Mouse (Mus musculus): ENCODE results near the gene Gnb5. TPM values are rescaled to one million over a fixed set of nuclear protein-coding genes. Genes with fewer than 3 reads are reported as not detected.
"Not testable (repeated sequence)": the region's sequence is repeated elsewhere in the genome, so short reads cannot be mapped to it uniquely, and the experiment has no call there.

The Gnb5 gene
- total RNA-seq, 2 experiments from 2014 or later, result 115 to 125 TPM

DNA sequence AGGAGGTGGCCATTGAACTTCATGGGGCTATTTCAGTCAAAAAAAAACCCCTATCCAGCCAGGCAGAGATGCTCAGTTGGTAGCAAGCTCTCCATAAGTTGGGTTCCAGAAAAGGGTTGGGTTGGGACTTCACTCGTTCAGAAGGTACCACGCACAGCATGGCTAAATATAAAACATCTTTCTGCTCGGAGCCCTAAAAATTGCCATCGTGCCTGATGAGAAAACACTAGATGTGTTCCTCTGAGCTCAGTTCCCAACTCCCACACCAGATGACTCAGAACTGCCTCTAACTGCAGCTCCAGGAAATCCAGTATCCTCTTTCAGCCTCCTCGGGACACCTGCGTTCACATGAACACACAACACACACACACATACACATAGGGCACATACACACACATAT is 31.9 kb downstream of the Gnb5 start:
- intact Hi-C loops (cut with DNase I), result no loop called here

DNA sequence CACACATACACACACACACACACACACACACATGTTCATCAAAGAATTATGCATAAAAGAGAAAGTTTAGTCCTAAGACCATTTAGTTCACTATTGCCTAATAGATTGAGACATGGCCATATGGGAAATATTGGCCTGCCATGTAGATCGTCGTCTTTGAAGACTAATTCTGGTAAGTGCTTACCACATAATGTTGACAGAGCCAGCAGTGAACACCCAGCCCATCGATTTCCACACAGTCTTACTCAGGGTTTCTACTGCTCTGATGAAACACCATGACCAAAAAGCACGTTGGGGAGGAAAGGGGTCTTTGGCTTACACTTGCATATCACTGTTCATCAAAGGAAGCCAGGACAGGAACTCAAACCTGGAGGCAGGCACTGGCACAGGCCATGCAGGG is 36.3 kb downstream of the Gnb5 start:
- intact Hi-C loops (cut with DNase I), result no loop called here
- DNase-seq (ENCODE audit: extremely low spot score in 1 of 2, low spot score in 2 of 2), result no peak

More for the DNA sequence above, 31.9 kb downstream of the Gnb5 start:
- peak in 1 of 2 experiments; percentile 68 for DNase-seq (ENCODE audit: extremely low spot score in 1 of 2, low spot score in 2 of 2)

DNA sequence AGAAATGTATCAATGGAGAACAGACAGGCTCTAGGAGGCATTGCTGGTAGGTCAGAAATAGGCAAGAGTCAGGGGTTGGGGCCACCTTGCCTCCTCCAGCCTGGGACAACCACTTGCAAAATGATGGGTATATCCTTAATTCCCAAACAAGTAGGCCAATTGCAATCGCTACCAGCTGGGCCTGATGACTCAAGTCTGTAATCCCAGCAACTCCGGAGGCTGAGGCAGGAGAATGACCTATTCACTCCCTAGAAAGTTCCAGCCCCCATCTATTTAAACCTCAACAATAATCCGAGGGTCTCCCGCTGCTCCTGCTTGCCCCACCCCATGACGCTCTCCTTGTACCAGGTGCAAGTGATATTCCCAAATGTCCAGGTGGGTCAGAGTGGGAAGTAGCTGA is 41.4 kb downstream of the Gnb5 start, which contains the start of gene Bcl2l10:
Gene Bcl2l10, plus strand, starts transcription at position 301 of the 400 bp plus-strand sequence.
- no peak for DNase-seq (ENCODE audit: extremely low spot score in 1 of 2, low spot score in 2 of 2)
- intact Hi-C loops (cut with DNase I), result no loop called here

DNA sequence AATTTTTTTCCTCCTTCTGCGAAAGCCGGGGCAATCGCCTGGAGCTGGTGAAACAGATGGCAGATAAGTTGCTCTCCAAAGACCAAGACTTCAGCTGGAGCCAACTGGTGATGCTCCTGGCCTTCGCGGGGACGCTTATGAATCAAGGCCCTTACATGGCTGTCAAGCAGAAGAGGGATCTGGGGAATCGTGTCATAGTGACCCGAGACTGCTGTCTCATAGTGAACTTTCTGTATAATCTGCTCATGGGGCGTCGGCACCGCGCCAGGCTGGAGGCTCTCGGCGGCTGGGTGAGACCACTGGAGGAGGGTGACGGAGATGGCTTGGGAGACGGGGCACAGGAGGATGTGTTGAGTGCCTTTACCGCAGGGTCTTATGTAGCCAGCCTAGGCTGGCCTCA is 42.0 kb downstream of the Gnb5 start:
- DNase-seq (ENCODE audit: extremely low spot score in 1 of 2, low spot score in 2 of 2), result no peak
- intact Hi-C loops (cut with DNase I), result no loop called here

DNA sequence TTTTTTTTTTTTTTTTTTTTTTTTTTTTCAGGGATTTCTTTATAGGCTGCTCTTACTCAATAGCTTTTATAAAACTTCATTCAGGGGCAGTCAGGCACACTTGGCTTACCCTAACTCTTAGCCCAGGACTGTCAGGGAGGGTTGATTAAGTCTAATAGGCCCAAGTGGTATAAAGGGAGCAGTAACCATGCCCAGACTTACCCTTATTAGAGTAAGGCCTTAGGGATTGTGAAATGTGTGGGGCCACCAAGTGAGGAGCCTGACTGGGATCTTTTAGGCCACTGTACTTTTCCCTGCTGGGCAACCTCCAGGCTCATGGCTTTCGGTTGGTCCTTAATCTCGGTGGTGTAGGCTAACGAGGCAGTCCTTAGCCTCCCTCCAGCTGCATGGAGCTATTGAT is 42.6 kb downstream of the Gnb5 start:
- intact Hi-C loops (cut with DNase I), result no loop called here
- DNase-seq (ENCODE audit: extremely low spot score in 1 of 2, low spot score in 2 of 2), result no peak

DNA sequence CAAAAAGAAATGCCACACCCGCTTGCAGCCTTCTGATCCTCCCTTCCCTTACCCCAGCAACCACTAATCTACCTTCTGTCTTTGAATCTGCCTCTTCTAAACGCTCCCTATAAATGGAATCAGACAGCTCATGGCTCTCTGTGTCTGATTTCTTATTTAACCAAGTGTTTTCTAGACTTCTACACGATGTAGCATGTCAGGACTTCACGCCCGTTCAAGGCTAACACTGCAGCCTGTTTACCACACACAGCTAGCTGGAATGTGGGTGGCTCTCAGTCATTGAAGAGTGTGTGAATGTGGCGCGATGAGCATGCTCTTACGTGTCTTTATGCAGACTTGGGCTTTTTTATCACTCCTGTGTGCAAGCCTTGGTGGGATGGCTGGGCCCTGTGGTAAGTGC is 47.0 kb downstream of the Gnb5 start:
- intact Hi-C loops (cut with DNase I), result no loop called here
- DNase-seq (ENCODE audit: extremely low spot score in 1 of 2, low spot score in 2 of 2), result no peak

DNA sequence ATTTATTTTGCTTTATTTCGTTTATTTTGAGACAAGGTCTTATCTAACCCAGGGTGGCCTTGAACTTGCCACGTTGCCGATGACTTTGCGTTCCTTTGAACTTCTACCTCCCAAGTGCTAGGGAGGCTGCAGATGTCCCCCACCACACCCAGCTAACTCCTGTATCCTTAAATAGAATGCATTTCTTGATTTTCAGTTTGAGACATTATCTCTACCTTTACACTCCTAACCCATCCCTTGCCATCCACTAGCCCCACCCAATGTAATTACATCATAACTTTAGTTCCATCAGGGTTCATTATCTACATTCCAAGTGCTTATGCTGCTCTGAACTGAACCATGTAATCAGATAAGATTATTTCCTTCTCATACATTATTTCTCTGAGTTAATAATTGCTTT is 49.7 kb downstream of the Gnb5 start:
- DNase-seq (ENCODE audit: extremely low spot score in 1 of 2, low spot score in 2 of 2), result no peak
- intact Hi-C loops (cut with DNase I), result no loop called here

DNA sequence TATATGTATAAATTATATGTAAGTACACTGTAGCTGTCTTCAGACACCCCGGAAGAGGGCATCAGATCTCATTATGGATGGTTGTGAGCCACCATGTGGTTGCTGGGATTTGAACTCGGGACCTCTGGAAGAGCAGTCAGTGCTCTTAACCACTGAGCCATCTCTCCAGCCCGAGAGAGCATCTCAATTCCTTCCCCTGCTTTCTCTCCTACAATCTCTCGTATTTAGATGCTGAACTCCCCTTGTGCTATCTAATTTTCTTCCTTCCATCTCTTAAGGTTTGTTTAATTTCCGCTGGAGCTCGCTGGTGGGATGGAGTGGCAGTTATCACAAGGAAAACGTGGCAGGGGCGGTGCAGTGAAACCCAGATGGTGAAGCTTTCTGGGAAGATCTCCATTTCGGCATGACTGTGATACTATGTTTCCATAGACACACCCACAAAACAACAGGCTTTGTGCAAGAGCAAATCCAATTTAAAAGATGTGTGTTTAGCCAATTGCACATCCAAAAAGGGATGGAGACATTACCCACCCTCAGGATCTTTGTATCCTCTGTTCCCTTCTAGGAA is 51.1 kb downstream of the Gnb5 start:
- intact Hi-C loops (cut with DNase I), result no loop called here
- peak in 1 of 2 experiments; percentile 27 for DNase-seq (ENCODE audit: extremely low spot score in 1 of 2, low spot score in 2 of 2)

DNA sequence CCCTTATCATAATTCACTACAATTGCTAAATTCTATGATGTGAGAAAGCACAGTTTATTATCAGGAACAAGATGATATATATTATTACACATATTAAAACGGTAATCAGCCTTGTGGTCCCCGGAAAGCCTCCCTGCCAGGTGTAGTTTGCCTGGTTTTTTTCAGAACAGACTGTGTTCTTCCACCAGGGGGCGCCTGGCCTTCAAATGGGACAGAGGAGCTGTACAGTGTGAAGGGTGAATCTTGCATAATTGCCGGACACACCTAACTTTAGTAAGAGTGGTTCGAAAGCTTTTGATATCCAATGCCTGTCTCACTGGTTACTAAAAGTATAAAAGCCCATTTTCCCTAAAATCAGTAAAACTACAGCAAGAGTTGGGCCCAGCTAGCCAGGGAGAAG is 55.6 kb downstream of the Gnb5 start:
- intact Hi-C loops (cut with DNase I), result loop anchor here (5.0 kb wide), 1 partner anchor 76 kb away; no protein-coding TSS in a partner anchor
- DNase-seq (ENCODE audit: extremely low spot score in 1 of 2, low spot score in 2 of 2), result peak in 1 of 2 experiments; percentile 80

DNA sequence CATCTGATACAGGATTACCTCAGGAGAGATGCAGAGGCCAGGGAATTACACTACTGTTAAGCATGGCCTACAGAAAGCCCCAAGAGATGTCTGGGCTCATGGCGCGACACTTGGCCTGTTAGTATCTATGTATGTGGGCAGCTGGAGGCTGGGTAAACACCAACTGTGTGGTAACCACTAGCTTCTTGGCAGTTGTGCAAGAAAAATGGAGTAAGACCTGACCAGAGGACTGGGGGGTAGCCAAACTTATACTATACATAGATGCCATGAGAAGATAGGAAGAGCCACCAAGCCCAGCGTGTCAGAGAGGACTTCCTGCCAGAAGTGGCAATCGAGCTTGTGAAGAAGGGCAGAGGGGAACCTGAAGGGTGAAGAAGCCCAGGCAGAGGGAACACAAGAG is 56.1 kb downstream of the Gnb5 start:
- no peak for DNase-seq (ENCODE audit: extremely low spot score in 1 of 2, low spot score in 2 of 2)
- intact Hi-C loops (cut with DNase I), result loop anchor here (5.0 kb wide), 1 partner anchor 75 kb away; no protein-coding TSS in a partner anchor

DNA sequence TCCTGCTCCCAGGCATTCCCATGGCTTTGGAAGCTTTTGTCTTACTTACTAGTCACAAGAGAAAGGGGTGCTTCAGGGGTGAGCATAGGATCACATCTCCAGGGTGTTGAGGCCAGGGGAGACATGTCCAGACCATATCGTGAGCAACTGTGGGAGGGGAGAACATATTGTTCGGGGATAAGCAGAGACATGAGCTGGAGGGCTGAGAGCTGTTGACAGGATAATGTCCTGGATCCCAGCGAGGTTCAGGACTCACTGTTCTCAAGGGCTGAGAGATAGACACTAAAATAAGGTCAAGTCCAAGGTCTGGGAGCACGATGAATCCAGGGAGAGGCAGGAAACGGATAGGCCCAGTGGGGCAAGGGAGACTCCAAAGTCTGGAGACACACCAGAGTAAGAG is 56.9 kb downstream of the Gnb5 start:
- no peak for DNase-seq (ENCODE audit: extremely low spot score in 1 of 2, low spot score in 2 of 2)
- intact Hi-C loops (cut with DNase I), result loop anchor here (5.0 kb wide), 1 partner anchor 74 kb away; no protein-coding TSS in a partner anchor

DNA sequence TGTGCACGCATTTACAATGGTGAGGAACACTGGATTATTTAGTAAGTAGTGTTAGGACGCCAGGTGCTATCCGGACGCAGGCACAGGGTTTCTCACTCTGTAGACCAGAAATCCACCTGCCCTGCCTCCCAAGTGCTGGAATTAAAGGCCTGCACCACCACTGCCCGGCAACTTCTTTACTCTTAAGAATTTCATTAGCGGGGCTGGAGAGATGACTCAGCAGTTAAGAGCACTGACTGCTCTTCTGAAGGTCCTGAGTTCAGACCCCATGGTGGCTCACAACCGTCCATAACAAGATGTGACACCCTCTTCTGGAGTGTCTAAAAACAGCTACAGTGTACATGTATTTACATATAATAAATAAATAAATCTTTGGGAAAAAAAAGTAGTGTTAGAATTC is 57.6 kb downstream of the Gnb5 start:
- intact Hi-C loops (cut with DNase I), result loop anchor here (5.0 kb wide), 1 partner anchor 74 kb away; no protein-coding TSS in a partner anchor

DNA sequence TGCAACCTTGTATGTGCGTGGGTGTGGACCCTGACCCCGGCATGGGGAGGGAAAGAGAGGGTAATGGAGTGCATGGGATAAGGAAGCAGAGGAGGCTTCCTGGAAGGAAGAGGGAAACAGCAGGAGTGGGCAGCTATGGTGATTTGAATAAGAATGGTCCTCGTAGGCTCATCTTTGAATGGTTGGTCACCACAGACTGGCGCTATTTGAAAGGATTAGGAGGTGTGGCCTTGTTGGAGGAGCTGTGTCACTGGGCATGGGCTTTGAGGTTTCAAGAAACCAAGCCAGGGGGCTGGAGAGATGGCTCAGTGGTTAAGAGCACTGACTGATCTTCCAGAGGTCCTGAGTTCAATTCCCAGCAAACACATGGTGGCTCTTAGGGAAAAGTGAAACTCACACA is 59.1 kb downstream of the Gnb5 start:
- no peak for DNase-seq (ENCODE audit: extremely low spot score in 1 of 2, low spot score in 2 of 2)
- intact Hi-C loops (cut with DNase I), result no loop called here

More for the DNA sequence above, 57.6 kb downstream of the Gnb5 start:
- not testable (repeated sequence) for DNase-seq (ENCODE audit: extremely low spot score in 1 of 2, low spot score in 2 of 2)

DNA sequence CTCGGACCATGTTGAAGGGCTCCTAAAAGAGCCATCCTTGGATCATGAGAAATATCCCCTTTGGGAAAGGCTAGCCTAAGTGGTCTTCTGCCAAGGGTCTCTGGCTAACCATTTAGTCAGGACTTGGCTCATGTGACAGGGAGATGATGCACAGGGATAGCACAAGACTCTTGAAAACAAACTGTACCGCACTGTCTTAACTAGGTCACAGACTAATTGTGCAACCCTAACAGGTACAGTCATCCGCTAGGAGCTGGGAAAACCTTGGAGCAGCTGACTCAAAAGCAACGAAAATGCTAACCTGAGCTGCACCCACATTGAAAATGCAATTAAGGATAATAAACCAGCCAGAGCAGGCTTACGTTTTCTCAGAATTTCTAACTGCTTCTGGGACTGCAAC is 60.1 kb downstream of the Gnb5 start:
- DNase-seq (ENCODE audit: extremely low spot score in 1 of 2, low spot score in 2 of 2), result no peak
- intact Hi-C loops (cut with DNase I), result no loop called here

DNA sequence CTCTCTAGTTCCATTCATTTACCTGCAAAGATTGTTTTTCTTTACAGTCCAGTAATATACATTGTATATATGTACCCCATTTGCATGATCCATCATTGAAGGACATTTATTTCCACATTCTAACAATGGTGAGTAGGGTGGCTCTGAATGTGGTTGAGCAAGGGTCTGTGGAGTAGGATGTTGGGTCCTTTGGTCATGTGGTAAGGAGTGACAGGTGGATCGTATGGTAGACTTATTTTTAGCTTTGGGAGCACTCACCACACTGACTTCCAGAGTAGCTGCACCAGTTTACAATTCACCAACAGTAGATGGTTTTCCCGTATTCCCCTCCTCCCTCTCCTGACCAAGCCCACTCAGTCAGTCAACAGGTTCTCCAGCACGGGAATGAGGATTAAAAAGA is 62.7 kb downstream of the Gnb5 start:
- intact Hi-C loops (cut with DNase I), result no loop called here
- DNase-seq (ENCODE audit: extremely low spot score in 1 of 2, low spot score in 2 of 2), result no peak

DNA sequence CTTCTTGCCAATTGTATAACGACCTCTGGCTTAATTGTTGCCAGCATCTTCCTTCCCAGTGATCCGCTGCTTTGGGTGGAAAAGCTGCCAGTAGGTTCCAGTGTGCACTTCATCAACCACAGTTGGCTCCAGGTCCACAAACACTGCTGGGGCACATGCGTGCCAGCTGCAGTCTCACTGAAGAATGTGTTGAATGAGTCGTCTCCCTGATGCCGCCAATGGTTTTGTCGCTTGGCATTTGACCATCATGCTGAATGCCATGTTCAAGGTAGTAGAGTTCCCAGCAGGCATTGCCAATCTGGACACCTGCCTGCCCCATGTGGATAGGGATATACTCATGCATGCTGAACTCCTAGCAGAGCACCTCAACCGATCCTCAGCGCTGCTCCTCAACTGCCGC is 69.5 kb downstream of the Gnb5 start:
- intact Hi-C loops (cut with DNase I), result no loop called here
- DNase-seq (ENCODE audit: extremely low spot score in 1 of 2, low spot score in 2 of 2), result no peak

DNA sequence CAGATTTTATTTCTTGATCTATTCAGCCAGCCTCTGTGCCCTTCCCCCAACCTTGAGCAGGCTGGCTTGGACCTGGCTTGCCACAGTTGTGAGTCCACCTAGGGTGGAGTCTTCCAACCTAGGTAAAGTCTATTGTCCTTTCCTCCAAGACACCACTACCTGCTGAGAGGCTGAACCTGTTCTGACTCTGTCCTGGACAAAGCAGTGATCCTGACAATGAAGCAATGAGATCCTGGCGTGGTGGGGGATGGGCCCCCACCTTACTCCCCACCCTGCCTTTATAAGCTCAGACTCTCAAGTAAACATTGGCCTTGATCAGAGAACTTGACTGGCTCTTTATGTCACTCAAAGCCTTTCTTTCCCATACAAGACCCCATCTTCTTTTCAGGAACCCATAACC is 70.3 kb downstream of the Gnb5 start:
- DNase-seq (ENCODE audit: extremely low spot score in 1 of 2, low spot score in 2 of 2), result no peak
- intact Hi-C loops (cut with DNase I), result no loop called here

DNA sequence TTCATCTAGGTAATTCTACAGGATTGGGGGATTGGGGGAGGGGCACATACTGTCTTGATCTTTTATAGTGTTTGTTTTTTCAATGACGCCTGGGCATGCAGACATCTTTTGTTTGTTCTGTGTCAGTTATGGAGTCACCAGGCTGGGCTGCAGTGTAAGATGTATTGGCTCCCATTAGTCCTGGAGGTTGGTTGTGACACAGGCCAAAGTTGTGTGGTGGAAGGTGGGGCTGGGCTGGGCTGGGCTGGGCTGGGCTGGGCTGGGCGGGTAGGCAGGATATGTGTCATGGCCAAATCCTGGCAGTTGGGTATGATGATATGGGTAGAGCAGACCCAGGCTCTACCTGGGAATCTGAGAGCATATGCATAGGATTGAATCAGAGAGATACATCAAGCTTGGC is 72.7 kb downstream of the Gnb5 start:
- no peak for DNase-seq (ENCODE audit: extremely low spot score in 1 of 2, low spot score in 2 of 2)
- intact Hi-C loops (cut with DNase I), result no loop called here

DNA sequence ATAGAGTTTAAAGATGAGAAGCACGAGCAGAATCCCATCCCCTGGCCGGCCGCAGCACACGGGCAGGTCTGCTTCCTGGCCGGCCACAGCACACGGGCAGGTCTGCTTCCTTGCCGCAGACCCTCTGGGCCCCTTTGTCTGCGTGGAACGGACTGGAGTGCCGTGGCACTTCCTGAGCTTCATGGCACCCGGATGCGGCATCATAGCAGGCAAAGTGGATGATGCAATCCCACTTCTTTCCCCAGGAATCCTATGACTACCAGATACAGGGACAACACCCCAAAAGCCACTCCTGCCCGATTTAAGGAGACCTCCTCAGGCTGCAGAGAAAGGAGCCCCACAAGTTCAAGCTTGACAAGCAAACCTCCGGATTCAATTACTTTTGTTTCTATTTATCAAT is 76.7 kb downstream of the Gnb5 start:
- no peak for DNase-seq (ENCODE audit: extremely low spot score in 1 of 2, low spot score in 2 of 2)
- intact Hi-C loops (cut with DNase I), result no loop called here

DNA sequence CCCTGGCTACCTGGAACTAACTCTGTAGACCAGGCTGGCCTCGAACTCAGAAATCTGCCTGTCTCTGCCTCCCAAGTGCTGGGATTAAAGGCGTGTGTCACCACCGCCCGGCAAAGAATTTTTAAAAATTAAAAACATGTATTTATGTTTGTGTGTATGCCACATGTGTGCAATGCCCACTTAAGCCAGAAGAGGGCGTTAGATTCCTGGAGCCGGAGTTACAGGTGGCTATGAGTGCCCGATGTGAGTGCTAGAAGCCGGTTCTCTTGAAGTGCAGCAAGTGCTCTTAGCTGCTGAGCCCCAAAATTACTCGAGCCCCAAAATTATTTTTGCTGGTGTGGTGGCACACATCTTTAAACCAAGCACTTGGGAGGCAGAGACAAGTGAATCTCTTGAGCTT is 77.7 kb downstream of the Gnb5 start:
- no peak for DNase-seq (ENCODE audit: extremely low spot score in 1 of 2, low spot score in 2 of 2)
- intact Hi-C loops (cut with DNase I), result no loop called here

DNA sequence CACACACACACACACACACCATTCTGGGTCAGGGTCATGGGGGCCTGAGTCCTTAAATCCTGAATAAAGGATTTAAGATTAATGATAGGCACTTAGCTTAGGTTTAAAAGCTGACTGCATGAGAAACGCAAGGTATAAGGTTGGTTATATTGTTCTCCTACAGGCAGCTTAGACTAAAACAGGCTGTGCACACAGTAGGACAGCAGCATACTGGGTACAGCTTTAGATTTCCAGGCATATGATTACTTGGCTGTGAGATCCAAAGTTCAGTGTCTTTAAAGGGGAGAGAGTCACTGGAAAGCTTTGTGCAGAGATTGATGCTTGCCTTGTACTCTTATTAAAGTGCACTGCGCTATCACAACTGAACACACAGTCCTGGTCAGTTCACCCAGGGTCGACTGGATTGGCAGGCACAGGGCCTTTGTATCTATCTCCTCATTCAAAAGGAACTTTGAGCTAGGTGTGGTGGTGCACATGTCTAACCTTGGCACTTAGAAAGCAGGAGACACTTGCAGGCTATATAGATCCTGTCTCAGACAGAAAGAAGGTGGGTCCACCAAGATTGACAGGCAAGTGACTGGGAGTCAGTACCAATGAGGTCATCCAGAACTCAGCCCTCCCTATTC is 78.4 kb downstream of the Gnb5 start:
- intact Hi-C loops (cut with DNase I), result no loop called here
- no peak for DNase-seq (ENCODE audit: extremely low spot score in 1 of 2, low spot score in 2 of 2)
